Mouse (Mus musculus): ENCODE results near the gene Zfp503.

- TF ChIP-seq POLR2A (IDR thresholded peaks at IDR 0.05; ENCODE audit: borderline replicate concordance, extremely low read depth, insufficient read depth, insufficient read length, poor library complexity, severe bottlenecking) (no peak), CTCF (IDR thresholded peaks at IDR 0.05; ENCODE audit: borderline replicate concordance, extremely low read depth, insufficient read depth, insufficient read length) (no peak)
Observed at GRCm38 (mm10) chr14:21992321-21992885, 3.0 kb upstream of the Zfp503 start.
